Mouse (Mus musculus): ENCODE results near the gene Plcd4. TPM values are rescaled to one million over a fixed set of nuclear protein-coding genes. Genes with fewer than 3 reads are reported as not detected.
A peak's percentile ranks its signal among the peaks of the same experiment; 100 is the strongest.
"Not testable (repeated sequence)": the region's sequence is repeated elsewhere in the genome, so short reads cannot be mapped to it uniquely, and the experiment has no call there.

Gene Plcd4
- total RNA-seq (2017), result 0.19 to 0.97 TPM in 2 of 3 replicates, not detected in the other

- no peak for ATAC-seq (replicated peaks; ENCODE audit: insufficient number of reproducible peaks, low FRiP score, low TSS enrichment, poor library complexity, severe bottlenecking)
These were observed at the start of gene Plcd4 for GRCm38 (mm10) chr1:74542451-74542961. Gene Plcd4, plus strand, starts transcription at chr1:74542888.

GRCm38 (mm10) chr1:74501106-74501505 is 41.6 kb upstream of the Plcd4 start:
- ATAC-seq (replicated peaks; ENCODE audit: insufficient number of reproducible peaks, low FRiP score, low TSS enrichment, poor library complexity, severe bottlenecking), result no peak

- peak; percentile 3; the same call in 1 of the 2 replicates for ATAC-seq (replicated peaks; ENCODE audit: insufficient number of reproducible peaks, low FRiP score, low TSS enrichment, poor library complexity, severe bottlenecking)
These were observed 37.3 kb upstream of the Plcd4 start for GRCm38 (mm10) chr1:74505393-74505720.

GRCm38 (mm10) chr1:74505721-74506464 is 36.8 kb upstream of the Plcd4 start, which contains the start of gene Cnot9:
Gene Cnot9, plus strand, starts transcription at chr1:74506058.
- peak; percentile 95 for ATAC-seq (replicated peaks; ENCODE audit: insufficient number of reproducible peaks, low FRiP score, low TSS enrichment, poor library complexity, severe bottlenecking)

GRCm38 (mm10) chr1:74506471-74506881 is 36.2 kb upstream of the Plcd4 start:
- no peak for ATAC-seq (replicated peaks; ENCODE audit: insufficient number of reproducible peaks, low FRiP score, low TSS enrichment, poor library complexity, severe bottlenecking)

- ATAC-seq (replicated peaks; ENCODE audit: insufficient number of reproducible peaks, low FRiP score, low TSS enrichment, poor library complexity, severe bottlenecking), result no peak
These were observed 34.9 kb upstream of the Plcd4 start for GRCm38 (mm10) chr1:74507780-74508179.

- ATAC-seq (replicated peaks; ENCODE audit: insufficient number of reproducible peaks, low FRiP score, low TSS enrichment, poor library complexity, severe bottlenecking), result no peak
These were observed 31.4 kb upstream of the Plcd4 start for GRCm38 (mm10) chr1:74511306-74511705.

- not testable (repeated sequence) for ATAC-seq (replicated peaks; ENCODE audit: insufficient number of reproducible peaks, low FRiP score, low TSS enrichment, poor library complexity, severe bottlenecking)
These were observed 29.7 kb upstream of the Plcd4 start for GRCm38 (mm10) chr1:74512999-74513398.

GRCm38 (mm10) chr1:74519875-74520274 is 22.8 kb upstream of the Plcd4 start:
- no peak for ATAC-seq (replicated peaks; ENCODE audit: insufficient number of reproducible peaks, low FRiP score, low TSS enrichment, poor library complexity, severe bottlenecking)

- no peak for ATAC-seq (replicated peaks; ENCODE audit: insufficient number of reproducible peaks, low FRiP score, low TSS enrichment, poor library complexity, severe bottlenecking)
These were observed 17.9 kb upstream of the Plcd4 start for GRCm38 (mm10) chr1:74524746-74525145.

GRCm38 (mm10) chr1:74528589-74528988 is 14.1 kb upstream of the Plcd4 start:
- ATAC-seq (replicated peaks; ENCODE audit: insufficient number of reproducible peaks, low FRiP score, low TSS enrichment, poor library complexity, severe bottlenecking), result no peak

- no peak for ATAC-seq (replicated peaks; ENCODE audit: insufficient number of reproducible peaks, low FRiP score, low TSS enrichment, poor library complexity, severe bottlenecking)
These were observed 4.0 kb upstream of the Plcd4 start for GRCm38 (mm10) chr1:74538650-74539049.

- no peak for ATAC-seq (replicated peaks; ENCODE audit: insufficient number of reproducible peaks, low FRiP score, low TSS enrichment, poor library complexity, severe bottlenecking)
These were observed 1.5 kb downstream of the Plcd4 start, which contains the start of gene Usp37 for GRCm38 (mm10) chr1:74544184-74544583. Gene Usp37, minus strand, starts transcription at chr1:74544284.

- peak; percentile 56 for ATAC-seq (replicated peaks; ENCODE audit: insufficient number of reproducible peaks, low FRiP score, low TSS enrichment, poor library complexity, severe bottlenecking)
These were observed 16.4 kb downstream of the Plcd4 start for GRCm38 (mm10) chr1:74559061-74559460.

GRCm38 (mm10) chr1:74565834-74566233 is 23.1 kb downstream of the Plcd4 start:
- ATAC-seq (replicated peaks; ENCODE audit: insufficient number of reproducible peaks, low FRiP score, low TSS enrichment, poor library complexity, severe bottlenecking), result no peak

GRCm38 (mm10) chr1:74569739-74570719 is 27.3 kb downstream of the Plcd4 start:
- ATAC-seq (replicated peaks; ENCODE audit: insufficient number of reproducible peaks, low FRiP score, low TSS enrichment, poor library complexity, severe bottlenecking), result no peak

GRCm38 (mm10) chr1:74582621-74583020 is 39.9 kb downstream of the Plcd4 start:
- ATAC-seq (replicated peaks; ENCODE audit: insufficient number of reproducible peaks, low FRiP score, low TSS enrichment, poor library complexity, severe bottlenecking), result no peak

GRCm38 (mm10) chr1:74584616-74585398 is 42.1 kb downstream of the Plcd4 start:
- ATAC-seq (replicated peaks; ENCODE audit: insufficient number of reproducible peaks, low FRiP score, low TSS enrichment, poor library complexity, severe bottlenecking), result no peak
